Mouse (Mus musculus): Measurements from ENCODE around the gene Rora.

Gene Rora

GRCm38 (mm10) chr9:68958919-68959318 lies 305.3 kb downstream of the Rora start:
- no peak for DNase-seq

- DNase-seq: no peak
Observed at GRCm38 (mm10) chr9:68963898-68964297, 310.3 kb downstream of the Rora start.

- DNase-seq: peak; percentile 6 to 25
Observed at GRCm38 (mm10) chr9:68966540-68966939, 313.0 kb downstream of the Rora start.

- no peak for DNase-seq
Observed at GRCm38 (mm10) chr9:68970074-68970473, 316.5 kb downstream of the Rora start.

GRCm38 (mm10) chr9:68972277-68972676 lies 318.7 kb downstream of the Rora start:
- DNase-seq: no peak

GRCm38 (mm10) chr9:68974517-68974916 lies 320.9 kb downstream of the Rora start:
- no peak for DNase-seq

- no peak for DNase-seq
Observed at GRCm38 (mm10) chr9:68976136-68976535, 322.6 kb downstream of the Rora start.

GRCm38 (mm10) chr9:68976851-68977250 lies 323.3 kb downstream of the Rora start:
- no peak for DNase-seq

- no peak for DNase-seq
Observed at GRCm38 (mm10) chr9:68978656-68979055, 325.1 kb downstream of the Rora start.

GRCm38 (mm10) chr9:68980041-68980440 lies 326.5 kb downstream of the Rora start:
- no peak for DNase-seq

- DNase-seq: no peak
Observed at GRCm38 (mm10) chr9:68985046-68985445, 331.5 kb downstream of the Rora start.

- no peak for DNase-seq
Observed at GRCm38 (mm10) chr9:68985796-68986195, 332.2 kb downstream of the Rora start.

GRCm38 (mm10) chr9:68987290-68988042 lies 333.9 kb downstream of the Rora start:
- no peak for DNase-seq

GRCm38 (mm10) chr9:68988162-68988911 lies 334.8 kb downstream of the Rora start:
- DNase-seq: no peak

GRCm38 (mm10) chr9:68989885-68990449 lies 336.4 kb downstream of the Rora start:
- DNase-seq: no peak

- no peak for DNase-seq
Observed at GRCm38 (mm10) chr9:68993881-68994280, 340.3 kb downstream of the Rora start.

- DNase-seq: no peak
Observed at GRCm38 (mm10) chr9:68998961-68999360, 345.4 kb downstream of the Rora start.

- DNase-seq: no peak
Observed at GRCm38 (mm10) chr9:69004514-69004913, 350.9 kb downstream of the Rora start.

GRCm38 (mm10) chr9:69006666-69007065 lies 353.1 kb downstream of the Rora start:
- no peak for DNase-seq

- DNase-seq: no peak
Observed at GRCm38 (mm10) chr9:69008706-69009105, 355.1 kb downstream of the Rora start.

- no peak for DNase-seq
Observed at GRCm38 (mm10) chr9:69010886-69011285, 357.3 kb downstream of the Rora start.

- no peak for DNase-seq
Observed at GRCm38 (mm10) chr9:69013186-69013715, 359.7 kb downstream of the Rora start.

GRCm38 (mm10) chr9:69014203-69014602 lies 360.6 kb downstream of the Rora start:
- DNase-seq: no peak

- no peak for DNase-seq
Observed at GRCm38 (mm10) chr9:69020381-69020780, 366.8 kb downstream of the Rora start.
